Mouse (Mus musculus) natural killer cell, adult 2 months (primary cell): ENCODE data around the gene Ramp2.

Source experiments
- DNase-seq, 2 experiments: peaks; one replicate each; pipeline ENCODE4 v3.0.0; 2022; ENCODE audit warnings: low spot score in 2 of 2

Ramp2 gene

GRCm38 (mm10) chr11:101235429-101235828 is 10.4 kb upstream of the Ramp2 start:
- no peak for DNase-seq

GRCm38 (mm10) chr11:101236782-101237181 is 9.0 kb upstream of the Ramp2 start:
- no peak for DNase-seq

GRCm38 (mm10) chr11:101238071-101238647 is 7.7 kb upstream of the Ramp2 start:
- no peak for DNase-seq

GRCm38 (mm10) chr11:101245071-101245470 is 757 bp upstream of the Ramp2 start:
- DNase-seq, result no peak

- no peak for DNase-seq
Observed at GRCm38 (mm10) chr11:101246702-101247012, 829 bp downstream of the Ramp2 start.

DNA sequence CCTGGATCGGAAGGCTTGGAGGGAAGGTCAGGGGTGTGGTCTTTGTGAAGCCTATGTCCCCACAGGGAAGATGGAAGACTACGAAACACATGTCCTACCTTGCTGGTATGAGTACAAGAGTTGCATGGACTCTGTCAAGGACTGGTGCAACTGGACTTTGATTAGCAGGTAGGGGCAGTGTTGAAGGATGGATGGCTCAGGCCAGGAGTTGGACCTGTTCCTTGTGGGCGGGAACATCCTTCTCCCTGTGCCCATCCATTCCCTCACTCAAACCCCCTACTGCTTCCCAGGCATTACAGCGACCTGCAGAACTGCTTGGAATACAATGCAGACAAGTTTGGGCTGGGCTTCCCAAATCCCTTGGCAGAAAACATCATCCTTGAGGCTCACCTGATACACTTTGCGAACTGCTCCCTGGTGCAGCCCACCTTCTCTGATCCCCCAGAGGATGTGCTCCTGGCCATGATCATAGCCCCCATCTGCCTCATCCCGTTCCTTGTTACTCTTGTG is 1.7 kb downstream of the Ramp2 start:
- DNase-seq, result no peak

GRCm38 (mm10) chr11:101248258-101248994 is 2.6 kb downstream of the Ramp2 start:
- DNase-seq, result peak in 1 of 2 experiments; percentile 47

GRCm38 (mm10) chr11:101251031-101251430 is 5.2 kb downstream of the Ramp2 start:
- DNase-seq, result no peak

DNA sequence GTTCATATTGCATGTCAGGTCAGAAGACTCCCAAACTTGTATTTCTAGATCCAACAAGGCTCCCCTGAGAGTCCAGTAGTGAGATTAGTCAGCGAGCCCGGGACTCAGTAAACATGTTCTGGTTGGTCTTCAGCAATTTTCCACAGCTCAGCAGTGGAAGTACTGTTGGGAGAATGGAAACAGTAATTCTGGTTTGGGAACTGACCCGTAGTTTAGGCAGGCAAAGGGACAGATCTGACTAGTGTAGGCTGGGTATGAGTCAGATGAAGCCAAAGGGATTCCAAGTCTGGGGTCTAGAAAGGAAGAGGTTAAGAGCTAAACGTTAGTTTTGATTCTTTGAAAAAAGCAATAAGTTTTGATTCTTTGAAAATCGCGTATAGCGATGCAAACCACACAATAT is 7.1 kb downstream of the Ramp2 start:
- no peak for DNase-seq

GRCm38 (mm10) chr11:101253613-101254389 is 8.0 kb downstream of the Ramp2 start, which contains the start of gene Vps25:
Gene Vps25, plus strand, starts transcription at chr11:101253707.
- peak; percentile 71 to 78 for DNase-seq

DNA sequence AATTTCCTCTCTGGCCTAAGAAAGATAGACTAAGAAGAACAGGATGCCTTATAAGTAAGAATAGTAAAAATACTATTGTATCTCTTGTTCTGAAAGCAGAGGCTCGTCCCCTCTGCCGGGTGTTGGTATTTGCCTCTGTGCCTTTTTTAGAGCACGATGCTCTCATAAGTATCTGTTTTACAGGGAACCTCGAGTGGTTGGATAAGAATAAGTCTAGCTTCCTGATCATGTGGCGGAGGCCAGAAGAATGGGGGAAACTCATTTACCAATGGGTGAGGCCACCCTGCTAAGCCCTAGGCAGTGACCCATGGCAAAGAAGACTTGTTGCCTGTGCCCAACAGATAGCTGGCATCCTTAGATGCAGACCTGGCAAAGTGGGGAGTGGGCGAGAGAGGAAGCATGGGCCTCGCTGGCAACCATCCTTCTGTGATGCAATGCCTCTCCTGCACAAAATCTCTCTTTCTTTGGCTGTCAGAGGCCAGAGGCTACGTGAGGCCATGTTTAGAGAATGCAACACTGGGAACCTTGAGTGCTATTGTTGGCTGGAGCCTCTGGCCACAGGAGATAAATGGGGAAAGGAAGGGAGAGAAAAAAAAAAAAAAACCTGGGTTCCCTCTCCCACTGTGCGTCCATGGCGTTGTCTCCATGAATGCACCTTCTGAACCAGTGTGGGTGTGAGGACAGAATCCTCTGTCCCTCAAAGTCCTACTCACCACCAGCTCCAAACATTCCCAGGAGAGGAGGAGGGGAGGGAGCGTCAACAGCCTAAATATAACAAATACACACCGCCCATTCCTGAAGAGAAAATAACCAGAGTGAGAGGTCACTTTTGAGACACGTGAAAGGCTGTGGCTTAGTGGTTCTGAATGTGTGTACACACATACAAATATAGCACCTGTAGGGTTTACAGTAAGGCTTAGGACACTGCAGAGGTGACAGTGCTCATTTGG is 10.3 kb downstream of the Ramp2 start:
- no peak for DNase-seq

- DNase-seq, result no peak
Observed at GRCm38 (mm10) chr11:101259261-101259712, 13.5 kb downstream of the Ramp2 start.

DNA sequence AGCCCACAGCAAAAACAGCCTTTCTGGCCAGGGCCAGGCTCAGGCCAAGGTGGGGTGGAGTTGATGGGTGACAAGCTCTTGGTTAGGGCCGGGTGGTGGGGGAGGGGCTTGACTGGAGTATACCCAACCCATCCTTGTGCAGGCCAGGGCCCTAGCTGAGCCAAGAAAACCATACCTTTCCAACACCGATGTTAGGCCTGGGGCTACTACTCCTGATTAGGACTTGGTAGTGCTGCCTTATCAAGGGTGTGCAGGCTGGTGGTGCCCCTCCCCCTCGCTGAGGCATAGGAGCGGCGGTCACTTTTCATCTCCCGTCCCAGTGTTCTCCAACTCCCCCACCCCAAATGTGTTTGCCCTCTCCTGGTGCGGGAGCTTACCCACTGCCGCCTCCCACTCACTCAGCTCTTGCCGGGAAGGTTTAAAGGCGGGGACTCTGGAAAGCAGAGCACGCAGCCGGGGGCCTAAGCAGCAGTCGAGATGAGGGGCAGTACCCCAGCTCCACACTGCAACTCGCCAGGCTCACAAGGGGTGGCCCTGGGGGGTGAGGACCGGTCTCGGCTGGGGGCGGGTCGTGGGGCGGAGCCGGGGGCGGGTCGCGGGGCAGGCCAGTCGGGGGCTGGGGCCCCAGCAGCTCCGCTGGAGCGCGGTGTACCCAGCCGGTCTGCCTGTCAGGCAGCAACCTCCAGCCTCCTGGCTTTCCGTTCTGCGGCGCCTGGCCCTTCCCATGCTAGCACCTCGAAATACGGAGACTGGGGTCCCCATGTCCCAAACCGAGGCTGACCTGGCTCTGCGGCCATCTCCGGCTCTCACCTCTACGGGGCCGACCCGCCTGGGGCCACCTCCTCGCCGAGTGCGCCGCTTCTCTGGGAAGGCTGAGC is 14.4 kb downstream of the Ramp2 start, which contains the start of gene Wnk4:
TSS of gene Wnk4 (plus strand) at position 620 of the 878 bp plus-strand sequence.
- DNase-seq, result no peak

DNA sequence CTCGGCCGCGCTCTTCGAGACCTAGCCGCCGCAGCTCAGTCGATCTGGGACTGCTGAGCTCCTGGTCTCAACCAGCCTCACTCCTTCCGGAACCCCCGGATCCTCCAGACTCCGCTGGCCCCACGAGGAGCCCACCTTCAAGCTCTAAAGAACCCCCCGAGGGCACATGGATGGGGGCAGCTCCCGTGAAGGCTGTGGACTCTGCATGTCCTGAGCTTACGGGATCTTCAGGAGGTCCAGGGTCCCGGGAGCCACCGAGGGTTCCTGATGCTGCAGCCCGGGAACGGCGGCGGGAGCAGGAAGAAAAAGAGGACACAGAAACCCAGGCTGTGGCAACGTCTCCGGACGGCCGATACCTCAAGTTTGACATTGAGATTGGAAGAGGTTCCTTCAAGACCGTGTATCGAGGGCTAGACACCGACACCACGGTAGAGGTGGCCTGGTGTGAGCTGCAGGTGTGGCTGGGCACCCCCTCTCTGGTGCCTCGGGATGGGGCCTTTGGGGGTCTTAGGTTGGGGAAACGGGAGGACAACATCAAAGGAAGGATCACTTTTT is 15.1 kb downstream of the Ramp2 start:
- no peak for DNase-seq

- no peak for DNase-seq
Observed at GRCm38 (mm10) chr11:101262272-101262967, 16.6 kb downstream of the Ramp2 start.

- no peak for DNase-seq
Observed at GRCm38 (mm10) chr11:101263138-101263988, 17.5 kb downstream of the Ramp2 start.

GRCm38 (mm10) chr11:101263989-101264280 is 18.1 kb downstream of the Ramp2 start:
- no peak for DNase-seq

GRCm38 (mm10) chr11:101264954-101265471 is 19.2 kb downstream of the Ramp2 start:
- DNase-seq, result no peak
